Mouse (Mus musculus): ENCODE results near the gene 9130019O22Rik. TPM values are rescaled to one million over a fixed set of nuclear protein-coding genes. Genes with fewer than 3 reads are reported as not detected.
"Not testable (repeated sequence)": the region's sequence is repeated elsewhere in the genome, so short reads cannot be mapped to it uniquely, and the experiment has no call there.

The 9130019O22Rik gene
- polyA plus RNA-seq, 1 experiment from 2014 or later: 5.3 TPM

DNA sequence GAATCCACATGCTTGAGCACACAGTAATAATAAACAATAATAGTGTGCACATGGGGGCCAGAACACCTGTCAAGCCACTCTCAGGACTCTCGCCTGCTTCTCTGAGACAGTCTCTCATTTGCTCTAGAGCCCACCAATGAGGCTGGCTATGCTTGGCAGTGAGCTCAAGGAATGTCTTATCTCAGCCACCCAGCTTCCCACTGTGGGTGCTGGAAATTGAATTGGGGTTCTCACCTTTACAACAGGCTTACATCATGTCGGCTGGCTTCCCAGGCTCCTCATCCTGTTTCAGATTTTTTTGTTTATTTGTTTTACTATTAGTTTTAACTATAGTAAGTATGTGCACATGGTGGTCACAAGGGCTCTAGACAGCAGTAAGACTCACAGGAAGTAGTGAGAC is 15.8 kb downstream of the 9130019O22Rik start:
- no peak for ATAC-seq
- no peak overlapping the region for H3K27ac ChIP-seq
- H3K36me3 ChIP-seq (ENCODE audit: poor library complexity, severe bottlenecking): peaks cover 13% of the 10 kb centered on the region
- WGBS: 92% methylated on average over 2 of the region's 2 CpGs
- no peak overlapping the region for H3K9ac ChIP-seq
- H3K4me3 ChIP-seq: no peak overlapping the region
- peaks cover 6% of the 10 kb centered on the region for H3K4me1 ChIP-seq
- H3K4me2 ChIP-seq: no peak overlapping the region
- H3K27me3 ChIP-seq: no peaks in the 10 kb centered on the region
- no peaks in the 10 kb centered on the region for H3K9me3 ChIP-seq (replicated peaks)

DNA sequence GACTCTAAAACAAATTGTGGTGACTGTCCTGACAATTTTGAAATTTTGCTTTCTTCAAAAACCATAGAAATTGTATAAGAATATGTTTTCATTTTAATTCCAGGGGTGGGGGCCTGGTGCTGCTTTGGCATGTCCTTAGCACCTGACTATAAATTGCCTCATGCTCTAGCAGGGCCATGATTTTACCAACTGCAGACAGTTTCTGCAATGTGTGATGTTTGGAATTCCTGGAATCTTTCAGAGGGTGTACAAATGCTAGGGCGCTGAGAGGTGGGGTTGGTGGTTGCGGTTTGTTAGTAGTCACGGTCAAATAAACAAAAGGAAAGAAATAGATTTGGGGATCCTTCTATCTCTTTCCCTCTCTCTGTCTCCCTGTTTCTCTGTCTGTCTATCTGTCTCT is 20.7 kb downstream of the 9130019O22Rik start:
- peaks cover 16% of the 10 kb centered on the region for H3K4me1 ChIP-seq
- H3K9me3 ChIP-seq (replicated peaks): no peaks in the 10 kb centered on the region
- no peak overlapping the region for H3K9ac ChIP-seq
- no peak overlapping the region for H3K4me3 ChIP-seq
- H3K36me3 ChIP-seq (ENCODE audit: poor library complexity, severe bottlenecking): no peaks in the 10 kb centered on the region
- no peak overlapping the region for H3K4me2 ChIP-seq
- peaks cover 8% of the 10 kb centered on the region for H3K27me3 ChIP-seq
- WGBS: 83% methylated on average over 3 of the region's 3 CpGs
- no peak overlapping the region for H3K27ac ChIP-seq
- ATAC-seq: no peak

DNA sequence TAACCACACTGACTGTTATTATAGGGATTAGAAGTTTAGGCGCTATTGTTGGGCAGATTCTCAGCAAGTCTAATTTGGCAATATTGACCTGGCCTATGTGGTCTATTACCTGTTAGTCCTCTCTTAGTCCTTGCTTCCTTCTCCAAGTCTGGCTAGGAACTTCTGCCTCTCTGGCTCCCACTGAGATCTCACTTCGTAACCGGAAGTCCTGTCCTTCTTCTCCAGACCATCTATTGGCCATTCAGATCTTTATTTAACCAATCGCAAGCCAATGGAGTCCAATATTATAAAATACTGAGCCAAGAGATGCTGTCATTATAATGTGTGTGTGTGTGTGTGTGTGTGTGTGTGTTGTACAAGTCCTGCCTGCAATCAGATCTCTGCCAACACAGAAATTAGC is 22.8 kb downstream of the 9130019O22Rik start:
- H3K4me3 ChIP-seq: peak overlapping the region; percentile 41
- H3K9ac ChIP-seq: peak overlapping the region; percentile 70; the same call in 1 of the 2 replicates
- H3K27me3 ChIP-seq: peaks cover 15% of the 10 kb centered on the region
- H3K4me1 ChIP-seq: peaks cover 16% of the 10 kb centered on the region
- H3K9me3 ChIP-seq (replicated peaks): no peaks in the 10 kb centered on the region
- no peak overlapping the region for H3K27ac ChIP-seq
- WGBS: 42% methylated on average over 4 of the region's 4 CpGs
- peak overlapping the region; percentile 77 for H3K4me2 ChIP-seq
- ATAC-seq: no peak
- H3K36me3 ChIP-seq (ENCODE audit: poor library complexity, severe bottlenecking): no peaks in the 10 kb centered on the region

- H3K36me3 ChIP-seq (ENCODE audit: poor library complexity, severe bottlenecking): no peaks in the 10 kb centered on the region
- H3K4me1 ChIP-seq: peaks cover 16% of the 10 kb centered on the region
- 0 out of 2 replicates have a peak, but pooled peaks have one; percentile 33 for ATAC-seq
- peak overlapping the region; percentile 27; the same call in 1 of the 2 replicates for H3K27ac ChIP-seq
- H3K27me3 ChIP-seq: peaks cover 15% of the 10 kb centered on the region
- peak overlapping the region; percentile 70 for H3K9ac ChIP-seq
- H3K4me2 ChIP-seq: peak overlapping the region; percentile 77
- WGBS: under 1% methylated on average over 24 of the region's 24 CpGs
- H3K9me3 ChIP-seq (replicated peaks): no peaks in the 10 kb centered on the region
- peak overlapping the region; percentile 41 for H3K4me3 ChIP-seq
Measured at GRCm38 (mm10) chr7:127363475-127363921, 23.5 kb downstream of the 9130019O22Rik start.

- H3K36me3 ChIP-seq (ENCODE audit: poor library complexity, severe bottlenecking); ATAC-seq; H3K9me3 ChIP-seq (replicated peaks); H3K27ac ChIP-seq; H3K9ac ChIP-seq: not testable (repeated sequence)
- Histone ChIP-seq H3K4me3 (peak overlapping the region; percentile 21), H3K27me3 (peaks cover 21% of the 10 kb centered on the region), H3K4me1 (peaks cover 16% of the 10 kb centered on the region), H3K4me2 (peak overlapping the region; percentile 42)
- 8% methylated on average over 13 of the region's 13 CpGs for WGBS
Measured at GRCm38 (mm10) chr7:127362418-127362817, 24.5 kb downstream of the 9130019O22Rik start.

DNA sequence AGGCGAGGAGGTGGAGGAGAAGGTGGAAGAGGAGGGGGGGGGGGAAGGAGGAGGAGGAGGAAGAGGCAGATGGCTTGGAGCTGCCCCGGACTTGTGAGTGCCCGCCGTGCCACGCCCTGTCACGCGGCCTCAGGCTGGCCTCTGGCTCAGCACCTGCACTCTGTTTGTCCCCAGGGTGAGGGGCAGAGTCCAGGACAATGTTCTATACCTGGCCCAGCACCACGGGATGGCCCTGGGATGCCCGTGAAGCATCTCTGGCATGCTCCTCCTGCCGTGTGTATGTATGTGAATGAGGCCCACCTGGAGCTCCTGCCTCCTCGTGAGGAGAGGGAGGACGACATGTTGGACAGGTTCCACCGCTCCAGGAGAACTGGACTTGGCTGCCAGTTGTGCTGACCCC is 25.5 kb downstream of the 9130019O22Rik start:
- Histone ChIP-seq H3K4me3 (no peak overlapping the region), H3K27me3 (peaks cover 21% of the 10 kb centered on the region), H3K4me1 (peaks cover 16% of the 10 kb centered on the region), H3K9me3 (replicated peaks) (no peaks in the 10 kb centered on the region), H3K27ac (no peak overlapping the region), H3K36me3 (ENCODE audit: poor library complexity, severe bottlenecking) (no peaks in the 10 kb centered on the region), H3K9ac (no peak overlapping the region), H3K4me2 (no peak overlapping the region)
- WGBS: 66% methylated on average over 13 of the region's 13 CpGs
- ATAC-seq: no peak

DNA sequence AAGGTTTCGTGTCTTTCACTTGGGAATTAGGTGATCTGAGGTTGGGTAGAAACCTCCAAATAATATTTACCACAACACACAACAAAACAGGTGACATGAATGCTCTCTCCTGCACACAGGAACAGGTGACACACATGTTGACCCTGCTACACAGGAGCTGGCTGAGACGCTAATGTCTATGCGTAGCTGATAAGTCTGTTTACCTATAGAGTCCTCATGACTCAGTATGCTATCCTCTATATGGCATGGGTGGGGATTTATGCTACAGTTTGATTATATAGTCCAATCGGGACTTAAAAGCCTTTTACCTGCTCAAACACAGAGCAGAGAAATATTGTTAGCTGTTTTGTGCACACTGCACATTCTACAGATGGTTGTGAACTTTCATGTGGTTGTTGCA is 26.7 kb downstream of the 9130019O22Rik start:
- ATAC-seq: no peak
- H3K4me3 ChIP-seq: no peak overlapping the region
- H3K27me3 ChIP-seq: peaks cover 19% of the 10 kb centered on the region
- H3K4me1 ChIP-seq: peaks cover 16% of the 10 kb centered on the region
- no peaks in the 10 kb centered on the region for H3K9me3 ChIP-seq (replicated peaks)
- no peaks in the 10 kb centered on the region for H3K36me3 ChIP-seq (ENCODE audit: poor library complexity, severe bottlenecking)
- no peak overlapping the region for H3K27ac ChIP-seq
- H3K9ac ChIP-seq: no peak overlapping the region
- no peak overlapping the region for H3K4me2 ChIP-seq
- WGBS: 79% methylated on average over 4 of the region's 4 CpGs

DNA sequence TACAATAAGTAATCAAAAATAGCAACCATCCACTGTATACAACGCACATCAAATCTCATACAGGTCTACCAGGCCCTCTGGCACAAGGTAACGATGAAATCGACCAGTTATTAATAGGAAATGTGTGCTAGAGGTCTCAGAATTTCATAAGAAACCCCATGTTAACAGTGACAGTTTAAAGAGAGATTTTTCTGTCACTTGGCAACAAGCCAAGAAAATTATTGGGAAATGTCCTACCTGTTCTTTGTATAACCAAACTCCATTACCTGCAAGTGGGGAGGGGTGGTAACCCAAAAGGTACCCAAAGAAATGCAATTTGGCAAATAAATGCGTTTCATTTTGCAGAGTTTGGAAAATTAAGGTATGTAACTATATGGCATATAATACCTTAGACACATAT is 28.5 kb downstream of the 9130019O22Rik start:
- Histone ChIP-seq H3K9me3 (replicated peaks) (no peaks in the 10 kb centered on the region), H3K9ac (no peak overlapping the region), H3K36me3 (ENCODE audit: poor library complexity, severe bottlenecking) (no peaks in the 10 kb centered on the region), H3K27me3 (peaks cover 25% of the 10 kb centered on the region), H3K4me1 (peaks cover 3% of the 10 kb centered on the region), H3K4me3 (no peak overlapping the region), H3K4me2 (no peak overlapping the region), H3K27ac (no peak overlapping the region)
- ATAC-seq: no peak
- 70% methylated on average over 4 of the region's 4 CpGs for WGBS

GRCm38 (mm10) chr7:127357871-127358270 is 29.1 kb downstream of the 9130019O22Rik start:
- Histone ChIP-seq H3K36me3 (ENCODE audit: poor library complexity, severe bottlenecking) (no peaks in the 10 kb centered on the region), H3K9me3 (replicated peaks) (no peaks in the 10 kb centered on the region), H3K4me1 (no peaks in the 10 kb centered on the region), H3K27me3 (peaks cover 25% of the 10 kb centered on the region), H3K4me2 (no peak overlapping the region), H3K9ac (no peak overlapping the region), H3K27ac (no peak overlapping the region), H3K4me3 (no peak overlapping the region)
- ATAC-seq: no peak
- 37% methylated on average over 2 of the region's 2 CpGs for WGBS

GRCm38 (mm10) chr7:127355796-127356195 is 31.2 kb downstream of the 9130019O22Rik start:
- no peak for ATAC-seq
- no peak overlapping the region for H3K27ac ChIP-seq
- peaks cover 19% of the 10 kb centered on the region for H3K27me3 ChIP-seq
- H3K4me3 ChIP-seq: no peak overlapping the region
- H3K4me1 ChIP-seq: no peaks in the 10 kb centered on the region
- H3K9ac ChIP-seq: no peak overlapping the region
- 79% methylated on average over 3 of the region's 3 CpGs for WGBS
- H3K4me2 ChIP-seq: no peak overlapping the region
- H3K9me3 ChIP-seq (replicated peaks): no peaks in the 10 kb centered on the region
- H3K36me3 ChIP-seq (ENCODE audit: poor library complexity, severe bottlenecking): no peaks in the 10 kb centered on the region

GRCm38 (mm10) chr7:127351230-127352004 is 35.5 kb downstream of the 9130019O22Rik start:
- Histone ChIP-seq H3K4me3 (no peak overlapping the region), H3K27me3 (0 out of 2 replicates have a peak, but pooled peaks cover 6% of the 10 kb centered on the region), H3K4me2 (no peak overlapping the region), H3K4me1 (peaks cover 8% of the 10 kb centered on the region), H3K36me3 (ENCODE audit: poor library complexity, severe bottlenecking) (no peaks in the 10 kb centered on the region), H3K9me3 (replicated peaks) (no peaks in the 10 kb centered on the region), H3K9ac (no peak overlapping the region), H3K27ac (no peak overlapping the region)
- ATAC-seq: no peak
- WGBS: 92% methylated on average over 5 of the region's 5 CpGs

GRCm38 (mm10) chr7:127346676-127347075 is 40.3 kb downstream of the 9130019O22Rik start:
- Histone ChIP-seq H3K4me2 (peak overlapping the region; percentile 86), H3K4me3 (peak overlapping the region; percentile 94), H3K9ac (no peak overlapping the region), H3K27me3 (no peaks in the 10 kb centered on the region), H3K9me3 (replicated peaks) (no peaks in the 10 kb centered on the region), H3K27ac (no peak overlapping the region), H3K36me3 (ENCODE audit: poor library complexity, severe bottlenecking) (peaks cover 20% of the 10 kb centered on the region), H3K4me1 (peaks cover 21% of the 10 kb centered on the region)
- ATAC-seq: no peak
- 12% methylated on average over 8 of the region's 8 CpGs for WGBS

Data from forebrain, embryonic 13.5 days (tissue).